Comparison of ENCODE assay signal across 8 mouse cellular contexts in genomic region chr1:79859026-79859425, GRCm38 (mm10). TPM values are rescaled to one million over a fixed set of nuclear protein-coding genes. Genes with fewer than 3 reads are reported as not detected.
DNase-seq lines count a peak whose midpoint lies in the region; ATAC-seq and TF ChIP-seq lines count a peak whose summit lies in the region.

No protein-coding gene starts in this region.

- no peaks in the 10 kb centered on the region for H3K36me3 ChIP-seq in lung, embryonic 14.5 days (ENCODE audit: insufficient read depth)
- H3K36me3 ChIP-seq in embryonic facial prominence, embryonic 15.5 days, result no peaks in the 10 kb centered on the region
- H3K36me3 ChIP-seq in limb, embryonic 14.5 days (ENCODE audit: control insufficient read depth, insufficient read depth, low read length), result no peaks in the 10 kb centered on the region

- WGBS in lung, embryonic 14.5 days, result 19% methylated on average over 4 of the region's 4 CpGs
- WGBS in embryonic facial prominence, embryonic 15.5 days, result 24% methylated on average over 4 of the region's 4 CpGs
- 13% methylated on average over 4 of the region's 4 CpGs for WGBS in limb, embryonic 14.5 days
- 35% methylated on average over 4 of the region's 4 CpGs for WGBS in olfactory bulb, adult 2 months

- peak overlapping the region; percentile 90 for H3K4me2 ChIP-seq in lung, embryonic 14.5 days
- H3K4me2 ChIP-seq in embryonic facial prominence, embryonic 15.5 days (replicated peaks), result peak overlapping the region; percentile 93
- H3K4me2 ChIP-seq in limb, embryonic 14.5 days (replicated peaks; ENCODE audit: low read depth, low read length, severe bottlenecking), result peak overlapping the region; percentile 96

- H3K4me3 ChIP-seq in lung, embryonic 14.5 days (ENCODE audit: low read depth, low read length), result peak overlapping the region; percentile 77
- H3K4me3 ChIP-seq in embryonic facial prominence, embryonic 15.5 days (replicated peaks), result peak overlapping the region; percentile 65
- peak overlapping the region; percentile 79 for H3K4me3 ChIP-seq in limb, embryonic 14.5 days (replicated peaks; ENCODE audit: low read length)
- H3K4me3 ChIP-seq in olfactory bulb, adult 2 months (ENCODE audit: insufficient read depth, low read depth, low read length), result peak overlapping the region; percentile 76

- H3K27ac ChIP-seq in lung, embryonic 14.5 days (ENCODE audit: low read depth), result peak overlapping the region; percentile 65
- no peak overlapping the region for H3K27ac ChIP-seq in embryonic facial prominence, embryonic 15.5 days (replicated peaks)
- H3K27ac ChIP-seq in limb, embryonic 14.5 days (replicated peaks; ENCODE audit: low read depth, low read length), result 0 out of 2 replicates have a peak overlapping the region, but pooled peaks have one; percentile 5
- no peak overlapping the region for H3K27ac ChIP-seq in olfactory bulb, adult 2 months (ENCODE audit: insufficient read depth, low read depth, low read length)

- H3K9ac ChIP-seq in lung, embryonic 14.5 days, result peak overlapping the region; percentile 87
- peak overlapping the region; percentile 83 for H3K9ac ChIP-seq in embryonic facial prominence, embryonic 15.5 days
- peak overlapping the region; percentile 79 for H3K9ac ChIP-seq in limb, embryonic 14.5 days (ENCODE audit: low read depth, low read length, severe bottlenecking)

- peak; percentile 3; the same call in 1 of the 2 replicates for ATAC-seq in lung, embryonic 14.5 days (ENCODE audit: insufficient read depth)
- ATAC-seq in embryonic facial prominence, embryonic 15.5 days (ENCODE audit: insufficient number of reproducible peaks, low FRiP score, low TSS enrichment, low read depth), result no peak
- ATAC-seq in limb, embryonic 14.5 days (ENCODE audit: low FRiP score, low read depth), result peak; percentile 3; the same call in 1 of the 2 replicates

- no peaks in the 10 kb centered on the region for H3K9me3 ChIP-seq in lung, embryonic 14.5 days (ENCODE audit: low read depth, low read length)
- no peaks in the 10 kb centered on the region for H3K9me3 ChIP-seq in embryonic facial prominence, embryonic 15.5 days (replicated peaks)
- no peaks in the 10 kb centered on the region for H3K9me3 ChIP-seq in limb, embryonic 14.5 days (ENCODE audit: control insufficient read depth, low read length)

- no peak for TF ChIP-seq CTCF in lung, embryonic 14.5 days (IDR thresholded peaks at IDR 0.05; ENCODE audit: low read depth)
- TF ChIP-seq CTCF in olfactory bulb, adult 2 months (IDR thresholded peaks at IDR 0.05; ENCODE audit: insufficient read depth, low read depth, low read length), result no peak

- no peak for DNase-seq in lung, embryonic 14.5 days
- DNase-seq in lung, postnatal 10 days, result no peak
- no peak for DNase-seq in limb, embryonic 14.5 days (ENCODE audit: low spot score)
- no peak for DNase-seq in adrenal gland, adult 18-20 months (ENCODE audit: low spot score in 2 of 2)
- no peak for DNase-seq in thymus, postnatal 36 days
- DNase-seq in kidney, adult 8-10 months, result no peak

- peaks cover 23% of the 10 kb centered on the region for H3K4me1 ChIP-seq in lung, embryonic 14.5 days (ENCODE audit: insufficient read depth)
- peaks cover 37% of the 10 kb centered on the region for H3K4me1 ChIP-seq in embryonic facial prominence, embryonic 15.5 days
- H3K4me1 ChIP-seq in limb, embryonic 14.5 days (ENCODE audit: control insufficient read depth, insufficient read depth, low read length), result peaks cover 28% of the 10 kb centered on the region
- peaks cover 11% of the 10 kb centered on the region for H3K4me1 ChIP-seq in olfactory bulb, adult 2 months (ENCODE audit: control insufficient read depth, insufficient read depth, low read length)

- no peaks in the 10 kb centered on the region for H3K27me3 ChIP-seq in lung, embryonic 14.5 days (ENCODE audit: insufficient read depth, low read length)
- H3K27me3 ChIP-seq in embryonic facial prominence, embryonic 15.5 days, result no peaks in the 10 kb centered on the region
- H3K27me3 ChIP-seq in limb, embryonic 14.5 days (ENCODE audit: control insufficient read depth, insufficient read depth, low read length), result peaks cover 4% of the 10 kb centered on the region; the same call in 1 of the 2 replicates

- no peak for TF ChIP-seq POLR2A in limb, embryonic 14.5 days (IDR thresholded peaks at IDR 0.05; ENCODE audit: borderline replicate concordance, extremely low read depth, insufficient read depth, insufficient read length)
- TF ChIP-seq POLR2A in olfactory bulb, adult 2 months (IDR thresholded peaks at IDR 0.05; ENCODE audit: insufficient read depth, low read depth, low read length), result no peak

RNA-seq across cellular contexts. Expression of gene Serpine2, which starts 2.0 kb away (rescaled TPM):
- polyA plus RNA-seq in lung, embryonic 14.5 days (2014; fragmentation: Nextera tagmentation; extraction: Ambion mirVana), result 341 and 345 TPM in 2 replicates
- 276 and 314 TPM in 2 replicates for polyA plus RNA-seq in embryonic facial prominence, embryonic 15.5 days (2015; fragmentation: Nextera tagmentation; extraction: Ambion mirVana)
- polyA plus RNA-seq in limb, embryonic 14.5 days (2012; rRNA removed), result 107 and 117 TPM in 2 replicates
- polyA plus RNA-seq in limb, embryonic 14.5 days (2014; fragmentation: Nextera tagmentation; extraction: Ambion mirVana), result 159 and 176 TPM in 2 replicates
- 393 TPM in 1 of 2 replicates, not detected in the other for polyA plus RNA-seq in olfactory bulb, adult 2 months (2012; ENCODE audit: insufficient read depth, insufficient read length, low replicate concordance, missing spikeins)
- 10 to 100 TPM; 11.9 to 22.9 TPM for total RNA-seq in adrenal gland, adult 18-20 months (2021)

Comparison
In these comparisons a context has a peak if more than half of its experiments do, and no peak if none do; other contexts are left out.
1. H3K27ac ChIP-seq: peak in lung, embryonic 14.5 days (single experiment) and limb, embryonic 14.5 days (single experiment); none in embryonic facial prominence, embryonic 15.5 days (single experiment) and olfactory bulb, adult 2 months (single experiment).
2. Peak in every context shown above with its lines, with median percentiles within 50 percentile points of each other: H3K4me2 ChIP-seq, H3K4me3 ChIP-seq and H3K9ac ChIP-seq.